Mouse (Mus musculus): ENCODE data around the gene Fabp1.

DNA sequence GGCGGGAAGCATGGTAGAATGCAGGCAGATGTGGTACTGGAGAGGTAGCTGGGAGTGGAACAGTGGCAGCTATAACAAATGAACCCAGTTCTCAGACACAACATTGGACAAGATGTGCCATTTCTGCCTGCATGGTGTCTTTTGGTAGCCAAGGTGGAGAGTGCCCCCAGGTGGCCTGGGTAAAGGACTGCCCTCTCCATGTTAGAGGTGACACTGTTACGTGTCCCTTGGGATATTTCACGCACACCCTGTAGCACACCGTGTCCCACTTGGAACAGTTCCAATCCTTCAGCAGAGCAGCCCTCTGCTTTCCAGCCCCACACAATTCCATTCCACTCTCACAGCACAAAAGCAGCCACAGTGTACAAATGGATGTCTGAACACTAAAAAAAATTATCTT, 37.4 kb upstream of the Fabp1 start:
- no peak for TF ChIP-seq GATA1 (IDR thresholded peaks at IDR 0.05; ENCODE audit: borderline replicate concordance, low read length)
- TF ChIP-seq CTCF (IDR thresholded peaks at IDR 0.05; ENCODE audit: low read depth, low read length), result no peak
- TF ChIP-seq POLR2AphosphoS5 (IDR thresholded peaks at IDR 0.05; ENCODE audit: insufficient replicate concordance, low read depth, low read length), result no peak
- TF ChIP-seq TAL1 (conservative IDR thresholded peaks at IDR 0.05; ENCODE audit: low read depth, low read length), result no peak

All from G1E (cell line).